Mouse (Mus musculus) heart, embryonic 16.5 days (tissue): ENCODE data around the gene Poln. TPM values are rescaled to one million over a fixed set of nuclear protein-coding genes. Genes with fewer than 3 reads are reported as not detected.

Source experiments
- ATAC-seq: fragments of 200-750 bp; cut with Nextera tagmentation; replicated peaks from 2 replicates; pipeline ENCODE4 v1.8.0; 2017; ENCODE audit warnings: moderate number of reproducible peaks; ENCODE audit not compliant: insufficient read depth, low FRiP score; ENCODE audit errors: extremely low read depth
- H3K27ac ChIP-seq: fragments of 300-500 bp; sonication (generic); 2 replicates; pipeline ENCODE4 v1.5.1; 2014; ENCODE audit warnings: mild to moderate bottlenecking, low read length, control low read depth, moderate library complexity
- H3K27me3 ChIP-seq: fragments of 300-500 bp; sonication (generic); 2 replicates; pipeline ENCODE4 v1.6.1; 2014; ENCODE audit warnings: low read length, mixed read lengths; ENCODE audit not compliant: control insufficient read depth, insufficient read depth
- H3K36me3 ChIP-seq: fragments of 300-500 bp; sonication (generic); 2 replicates; pipeline ENCODE4 v1.6.1; 2014; ENCODE audit not compliant: control insufficient read depth, insufficient read depth
- H3K4me1 ChIP-seq: fragments of 300-500 bp; sonication (generic); 2 replicates; pipeline ENCODE4 v1.6.1; 2014; ENCODE audit warnings: low read length, mixed read lengths; ENCODE audit not compliant: control insufficient read depth, insufficient read depth
- H3K4me2 ChIP-seq: fragments of 300-500 bp; sonication (generic); 2 replicates; pipeline ENCODE4 v1.6.1; 2014; ENCODE audit warnings: low read depth, mild to moderate bottlenecking, control low read depth, low read length
- H3K4me3 ChIP-seq: fragments of 300-500 bp; sonication (generic); 2 replicates; pipeline ENCODE4 v1.5.1; 2014; ENCODE audit warnings: mild to moderate bottlenecking, control low read depth, low read length
- H3K9ac ChIP-seq: fragments of 300-500 bp; sonication (generic); 2 replicates; pipeline ENCODE4 v1.6.1; 2014; ENCODE audit warnings: low read length, control low read depth
- H3K9me3 ChIP-seq: fragments of 300-500 bp; sonication (generic); replicated peaks from 2 replicates; pipeline ENCODE4 v1.6.1; 2016; ENCODE audit warnings: low read length; ENCODE audit not compliant: control insufficient read depth
- WGBS: fragments of 180-500 bp; shearing (Covaris S2); extraction: QIAGEN DNeasy Blood & Tissue Kit; methylation state at CpG from one replicate; pipeline ENCODE4 v1.1.7; 2014; 5-methylcytosine and 5-hydroxymethylcytosine counted together
- polyA plus RNA-seq: library from polyadenylated mRNA; unstranded; fragments of >200 nt; fragmentation: Nextera tagmentation; extraction: Ambion mirVana; gene quantifications from 2 replicates; pipeline ENCODE4 v1.2.1, GENCODE M21; 2015

The Poln gene
- polyA plus RNA-seq, 1 experiment from 2014 or later, result 0.55 TPM

- 50% methylated on average over 4 of the region's 4 CpGs for WGBS
- Histone ChIP-seq H3K27ac (no peak overlapping the region), H3K4me3 (no peak overlapping the region), H3K4me2 (no peak overlapping the region), H3K9ac (no peak overlapping the region), H3K36me3 (no peaks in the 10 kb centered on the region), H3K9me3 (no peaks in the 10 kb centered on the region), H3K4me1 (peaks cover 25% of the 10 kb centered on the region), H3K27me3 (no peaks in the 10 kb centered on the region)
- ATAC-seq, result no peak
Measured at GRCm38 (mm10) chr5:34191021-34191420, 21.8 kb upstream of the Poln start.

- Histone ChIP-seq H3K4me3 (no peak overlapping the region), H3K27me3 (no peaks in the 10 kb centered on the region), H3K4me1 (peaks cover 40% of the 10 kb centered on the region), H3K27ac (no peak overlapping the region), H3K9me3 (no peaks in the 10 kb centered on the region), H3K9ac (0 out of 2 replicates have a peak overlapping the region, but pooled peaks have one; percentile 27), H3K4me2 (no peak overlapping the region), H3K36me3 (no peaks in the 10 kb centered on the region)
- WGBS, result 52% methylated on average over 1 of the region's 1 CpGs
- no peak for ATAC-seq
Measured at GRCm38 (mm10) chr5:34189521-34189920, 20.3 kb upstream of the Poln start.

DNA sequence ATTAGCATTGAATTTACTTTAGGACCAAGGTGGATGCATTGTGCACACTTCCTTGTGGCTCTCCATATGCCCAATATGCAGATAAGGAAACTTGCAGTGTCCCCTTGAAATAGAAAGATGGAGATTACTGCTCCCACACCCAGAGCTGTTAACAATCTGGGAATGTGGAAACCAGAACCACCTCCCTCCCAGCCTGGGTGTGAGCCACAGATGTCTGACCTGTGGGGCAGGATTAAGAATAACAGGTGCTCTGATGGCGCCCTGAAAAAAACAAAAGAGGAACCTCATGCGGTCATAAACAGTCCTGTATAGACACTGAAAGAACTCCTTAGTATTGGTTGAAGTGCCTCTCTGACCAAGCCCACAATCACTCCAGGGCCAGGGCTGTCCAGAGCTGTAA, 19.6 kb upstream of the Poln start:
- Histone ChIP-seq H3K9ac (peak overlapping the region; percentile 83), H3K27ac (peak overlapping the region; percentile 95; the same call in 1 of the 2 replicates), H3K4me3 (peak overlapping the region; percentile 75; the same call in 1 of the 2 replicates), H3K36me3 (no peaks in the 10 kb centered on the region), H3K9me3 (no peaks in the 10 kb centered on the region), H3K4me1 (peaks cover 46% of the 10 kb centered on the region), H3K27me3 (no peaks in the 10 kb centered on the region), H3K4me2 (peak overlapping the region; percentile 65)
- no peak for ATAC-seq
- 75% methylated on average over 2 of the region's 2 CpGs for WGBS

DNA sequence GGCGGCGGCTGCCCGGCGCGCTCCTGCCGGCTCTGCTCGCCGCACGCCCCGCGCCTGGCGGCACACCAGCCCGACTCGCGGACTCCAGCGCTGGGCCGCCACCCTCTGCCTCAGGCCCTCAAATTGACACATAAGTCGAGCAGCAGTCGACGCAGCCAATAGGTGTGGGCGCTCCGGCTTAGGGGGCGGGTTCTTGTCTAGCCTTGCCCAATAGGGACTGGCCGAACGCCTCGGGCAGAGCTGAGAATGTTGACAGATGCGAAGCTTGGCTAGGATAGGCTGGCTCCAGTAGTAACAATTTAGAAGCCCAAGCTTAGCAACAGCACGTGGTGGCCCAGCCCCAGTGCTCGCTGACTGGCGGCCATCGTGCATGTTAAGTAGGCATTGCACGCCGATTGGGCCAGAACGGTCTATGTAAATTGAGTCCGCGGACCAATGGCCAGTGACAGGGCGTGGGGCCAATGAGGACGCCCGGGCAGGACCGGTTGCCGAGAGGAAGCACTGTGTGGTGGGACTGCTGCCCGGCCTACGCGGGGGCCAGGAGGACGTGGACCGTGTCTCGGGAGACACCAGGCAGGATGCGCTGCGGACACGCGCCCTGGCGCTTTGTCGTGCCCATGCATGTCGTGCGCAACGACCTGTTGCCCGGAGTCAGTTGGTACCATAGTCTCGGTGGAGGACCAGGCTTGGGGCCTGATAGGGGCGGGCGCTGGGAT, 18.5 kb upstream of the Poln start, which contains the start of gene Mxd4:
Gene Mxd4, minus strand, starts transcription at position 120 of the 716 bp plus-strand sequence.
- H3K4me1 ChIP-seq, result peaks cover 57% of the 10 kb centered on the region
- under 1% methylated on average over 60 of the region's 60 CpGs for WGBS
- H3K4me2 ChIP-seq, result peak within 1 kb of the TSS; percentile 83
- peak; percentile 95 for ATAC-seq
- no peaks in the 10 kb centered on the region for H3K27me3 ChIP-seq
- peak within 1 kb of the TSS; percentile 84 for H3K9ac ChIP-seq
- peak within 1 kb of the TSS; percentile 75 for H3K4me3 ChIP-seq
- peak within 1 kb of the TSS; percentile 95 for H3K27ac ChIP-seq
- no peaks in the 10 kb centered on the region for H3K36me3 ChIP-seq
- no peaks in the 10 kb centered on the region for H3K9me3 ChIP-seq

DNA sequence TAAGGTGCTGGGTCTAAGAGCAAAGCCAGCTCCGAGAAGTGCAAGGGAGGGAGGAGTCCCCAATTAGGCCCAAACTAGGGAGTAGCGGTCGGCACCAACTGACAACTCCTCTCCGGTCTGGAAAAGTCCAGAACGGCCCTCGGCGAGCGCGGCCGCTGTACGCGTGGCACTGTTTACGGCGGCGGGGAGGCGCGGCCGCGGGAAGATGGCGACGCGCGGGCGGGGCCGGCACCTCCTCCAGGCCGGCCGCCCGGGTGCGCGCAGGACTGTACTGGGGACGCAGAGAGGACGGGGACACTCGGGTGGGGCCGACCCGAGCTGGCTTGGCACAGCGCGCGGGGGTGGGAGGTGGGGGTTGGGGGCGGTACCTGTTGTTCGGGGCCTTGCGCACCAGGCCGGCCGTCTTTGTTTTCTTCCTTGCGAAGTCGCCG, 17.7 kb upstream of the Poln start:
- no peaks in the 10 kb centered on the region for H3K9me3 ChIP-seq
- under 1% methylated on average over 46 of the region's 46 CpGs for WGBS
- peak overlapping the region; percentile 83 for H3K4me2 ChIP-seq
- no peaks in the 10 kb centered on the region for H3K36me3 ChIP-seq
- peak overlapping the region; percentile 74 for H3K4me3 ChIP-seq
- H3K4me1 ChIP-seq, result peaks cover 61% of the 10 kb centered on the region
- peak overlapping the region; percentile 91 for H3K27ac ChIP-seq
- no peaks in the 10 kb centered on the region for H3K27me3 ChIP-seq
- ATAC-seq, result peak; percentile 10; the same call in 1 of the 2 replicates
- H3K9ac ChIP-seq, result peak overlapping the region; percentile 84

DNA sequence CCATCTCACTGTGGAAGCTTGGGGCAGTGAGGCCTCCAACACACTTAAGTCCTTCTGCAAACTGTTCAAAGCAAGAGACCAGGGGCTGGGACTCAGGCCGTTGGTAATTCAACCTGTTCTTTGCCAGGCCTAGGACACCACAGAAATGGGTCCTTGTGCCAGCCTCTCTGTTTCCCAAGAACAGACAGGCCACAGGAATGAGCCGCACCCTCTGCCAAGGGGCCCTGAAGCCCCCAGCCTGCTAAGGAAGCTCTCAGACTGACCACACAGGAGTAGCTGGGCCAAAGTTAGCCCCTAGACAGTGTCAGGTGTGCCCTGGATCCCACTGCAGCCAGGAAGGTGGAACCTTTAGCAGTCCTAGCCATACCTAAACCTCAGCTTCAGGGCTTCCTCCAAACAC, 17.1 kb upstream of the Poln start:
- Histone ChIP-seq H3K4me1 (peaks cover 61% of the 10 kb centered on the region), H3K9ac (peak overlapping the region; percentile 84), H3K27me3 (no peaks in the 10 kb centered on the region), H3K36me3 (no peaks in the 10 kb centered on the region), H3K4me2 (peak overlapping the region; percentile 83), H3K4me3 (peak overlapping the region; percentile 74), H3K9me3 (no peaks in the 10 kb centered on the region), H3K27ac (peak overlapping the region; percentile 91)
- ATAC-seq, result no peak
- WGBS, result 57% methylated on average over 2 of the region's 2 CpGs

DNA sequence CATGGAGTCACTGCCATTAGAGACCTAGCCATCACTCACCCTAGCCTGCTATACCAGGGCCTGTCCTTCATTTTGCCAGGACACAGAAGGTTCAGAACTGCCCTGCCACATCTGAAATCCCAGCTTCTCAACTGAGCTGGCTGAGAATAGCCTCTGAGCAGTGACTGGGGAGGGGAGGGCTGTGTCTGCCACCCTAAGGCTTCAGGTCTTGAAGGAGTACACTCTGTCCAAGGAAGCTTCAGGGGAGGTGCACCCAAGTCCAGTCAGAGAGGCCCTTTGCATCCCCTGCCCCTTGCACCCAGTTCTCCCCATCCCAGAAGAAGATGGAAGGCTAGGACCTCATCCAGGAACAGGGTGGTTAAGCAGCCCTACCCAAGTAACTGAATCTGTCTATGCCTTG, 16.5 kb upstream of the Poln start:
- H3K4me1 ChIP-seq, result peaks cover 58% of the 10 kb centered on the region
- H3K4me3 ChIP-seq, result peak overlapping the region; percentile 74
- no peaks in the 10 kb centered on the region for H3K27me3 ChIP-seq
- H3K9me3 ChIP-seq, result no peaks in the 10 kb centered on the region
- H3K27ac ChIP-seq, result no peak overlapping the region
- no peaks in the 10 kb centered on the region for H3K36me3 ChIP-seq
- no peak for ATAC-seq
- peak overlapping the region; percentile 84; the same call in 1 of the 2 replicates for H3K9ac ChIP-seq
- peak overlapping the region; percentile 83 for H3K4me2 ChIP-seq

GRCm38 (mm10) chr5:34185051-34185580, 15.9 kb upstream of the Poln start:
- H3K4me1 ChIP-seq, result peaks cover 54% of the 10 kb centered on the region

DNA sequence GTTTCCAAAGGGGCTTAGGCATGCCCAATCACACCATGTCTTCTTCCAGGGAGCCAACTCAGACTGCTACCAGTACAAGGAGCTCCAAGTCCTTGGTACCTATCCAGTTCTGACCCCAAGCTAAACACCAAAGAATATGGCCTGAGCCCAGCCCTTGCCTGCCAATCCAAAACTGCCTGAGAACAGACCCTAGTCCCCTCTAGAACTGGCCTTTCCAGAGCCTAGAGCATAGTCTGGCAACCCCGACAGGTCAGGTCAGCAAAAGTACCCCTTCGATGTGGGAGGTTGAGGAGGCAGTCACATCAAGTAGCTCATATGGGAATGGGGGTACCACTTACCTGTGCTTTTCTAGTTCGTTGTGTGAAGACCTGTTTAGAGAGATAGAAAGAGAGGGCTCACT, 14.7 kb upstream of the Poln start:
- no peak for ATAC-seq
- Histone ChIP-seq H3K4me2 (peak overlapping the region; percentile 32; the same call in 1 of the 2 replicates), H3K4me1 (peaks cover 47% of the 10 kb centered on the region), H3K27ac (peak overlapping the region; percentile 82), H3K27me3 (no peaks in the 10 kb centered on the region), H3K9me3 (no peaks in the 10 kb centered on the region), H3K9ac (no peak overlapping the region; the same call in 1 of the 2 replicates), H3K4me3 (no peak overlapping the region), H3K36me3 (peaks cover 3% of the 10 kb centered on the region; the same call in 1 of the 2 replicates)
- 93% methylated on average over 3 of the region's 3 CpGs for WGBS

More at GRCm38 (mm10) chr5:34185051-34185580, 15.9 kb upstream of the Poln start:
- Histone ChIP-seq H3K27me3 (no peaks in the 10 kb centered on the region), H3K9ac (peak overlapping the region; percentile 11; the same call in 1 of the 2 replicates), H3K9me3 (no peaks in the 10 kb centered on the region), H3K36me3 (peaks cover 1% of the 10 kb centered on the region; the same call in 1 of the 2 replicates), H3K4me3 (no peak overlapping the region), H3K27ac (no peak overlapping the region), H3K4me2 (peak overlapping the region; percentile 83)
- 81% methylated on average over 1 of the region's 1 CpGs for WGBS
- ATAC-seq, result no peak
